Mouse (Mus musculus) embryonic facial prominence, embryonic 10.5 days (tissue): ENCODE measurements around the gene Det1. TPM values are rescaled to one million over a fixed set of nuclear protein-coding genes. Genes with fewer than 3 reads are reported as not detected.

ENCODE experiments used
- DNase-seq: peaks from one replicate; pipeline ENCODE4 v3.0.0-alpha.2; 2017; ENCODE audit warnings: low spot score
- H3K27ac ChIP-seq: fragments of 300-500 bp; sonication (generic); replicated peaks from 2 replicates; pipeline ENCODE4 v1.5.1; 2016; ENCODE audit warnings: mild to moderate bottlenecking
- H3K27me3 ChIP-seq: fragments of 300-500 bp; sonication (generic); replicated peaks from 2 replicates; pipeline ENCODE4 v1.6.1; 2016; ENCODE audit warnings: low read depth, mild to moderate bottlenecking; ENCODE audit not compliant: poor library complexity, severe bottlenecking
- H3K36me3 ChIP-seq: fragments of 300-500 bp; sonication (generic); replicated peaks from 2 replicates; pipeline ENCODE4 v1.6.1; 2016; ENCODE audit warnings: mild to moderate bottlenecking, moderate library complexity
- H3K4me1 ChIP-seq: fragments of 300-500 bp; sonication (generic); 2 replicates; pipeline ENCODE4 v1.6.1; 2016
- H3K4me3 ChIP-seq: fragments of 300-500 bp; sonication (generic); 2 replicates; pipeline ENCODE4 v1.5.1; 2016; ENCODE audit warnings: mild to moderate bottlenecking, moderate library complexity
- H3K9me3 ChIP-seq: fragments of 300-500 bp; sonication (generic); 2 replicates; pipeline ENCODE4 v1.6.1; 2016; ENCODE audit warnings: mild to moderate bottlenecking
- WGBS: fragments of 180-500 bp; shearing (Covaris S2); methylation state at CpG from one replicate; pipeline ENCODE4 v1.1.7; 2016; 5-methylcytosine and 5-hydroxymethylcytosine counted together
- microRNA-seq: library from miRNA; unstranded; fragments of <30 nt; microRNA quantifications from one replicate; pipeline ENCODE4, GENCODE M21; 2017
- polyA plus RNA-seq: library from polyadenylated mRNA; unstranded; fragments of >200 nt; fragmentation: Nextera tagmentation; extraction: Ambion mirVana; gene quantifications from 2 replicates; pipeline ENCODE4 v1.2.1, GENCODE M21; 2016

Gene Det1
- polyA plus RNA-seq, 1 experiment from 2014 or later = 23.0 TPM

DNA sequence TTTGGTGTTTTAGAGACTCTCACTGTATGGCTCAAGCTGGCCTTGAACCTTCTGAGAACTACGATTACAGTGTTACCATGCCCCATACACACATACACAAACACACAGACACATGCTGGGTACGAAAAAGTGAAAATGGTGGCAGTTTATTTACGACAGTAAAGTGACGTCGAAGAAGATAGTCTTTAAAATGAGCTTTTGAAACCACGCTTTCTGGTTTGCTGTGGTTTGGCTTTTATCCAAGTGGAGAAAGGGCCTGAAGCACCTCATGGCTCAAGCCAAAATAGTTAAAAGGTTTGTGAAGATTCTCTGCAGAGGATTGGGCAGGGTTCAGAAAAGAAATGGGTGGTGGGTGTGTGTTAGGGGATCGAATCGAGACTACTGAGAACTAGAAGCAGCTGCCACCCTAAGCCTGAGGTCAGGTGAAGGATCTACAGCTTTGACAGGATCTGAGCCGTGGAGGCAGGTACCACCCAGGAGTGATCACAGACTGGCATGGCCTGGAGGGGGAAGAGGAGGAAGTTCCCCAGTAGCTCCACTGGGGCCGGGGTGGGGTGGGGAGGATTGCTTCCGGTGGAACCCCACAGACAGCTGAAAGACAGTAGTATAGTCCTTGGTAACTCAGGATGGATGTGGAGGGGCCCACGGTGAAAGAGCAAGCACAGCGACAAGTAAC is 53.0 kb downstream of the Det1 start:
- 91% methylated on average over 13 of the region's 13 CpGs for WGBS
- Histone ChIP-seq H3K27ac (no peak overlapping the region), H3K4me1 (0 out of 2 replicates have a peak, but pooled peaks cover 2% of the 10 kb centered on the region), H3K4me3 (no peak overlapping the region), H3K36me3 (peaks cover 47% of the 10 kb centered on the region), H3K27me3 (no peaks in the 10 kb centered on the region), H3K9me3 (no peaks in the 10 kb centered on the region)
- DNase-seq = no peak

- no peaks in the 10 kb centered on the region for H3K4me1 ChIP-seq
- H3K4me3 ChIP-seq = no peak overlapping the region
- DNase-seq = peak; percentile 47
- H3K27ac ChIP-seq = no peak overlapping the region
- 86% methylated on average over 15 of the region's 15 CpGs for WGBS
- no peaks in the 10 kb centered on the region for H3K9me3 ChIP-seq
- no peaks in the 10 kb centered on the region for H3K27me3 ChIP-seq
- H3K36me3 ChIP-seq = peaks cover 66% of the 10 kb centered on the region
Measured at GRCm38 (mm10) chr7:78791359-78792222, 55.5 kb downstream of the Det1 start.

- 92% methylated on average over 12 of the region's 12 CpGs for WGBS
- no peaks in the 10 kb centered on the region for H3K27me3 ChIP-seq
- no peak for DNase-seq
- peaks cover 8% of the 10 kb centered on the region for H3K4me1 ChIP-seq
- peaks cover 80% of the 10 kb centered on the region for H3K36me3 ChIP-seq
- no peak overlapping the region for H3K4me3 ChIP-seq
- H3K27ac ChIP-seq = no peak overlapping the region
- no peaks in the 10 kb centered on the region for H3K9me3 ChIP-seq
Measured at GRCm38 (mm10) chr7:78787793-78788380, 59.2 kb downstream of the Det1 start.

- H3K9me3 ChIP-seq = no peaks in the 10 kb centered on the region
Measured at GRCm38 (mm10) chr7:78785906-78786305, 61.2 kb downstream of the Det1 start.

GRCm38 (mm10) chr7:78782639-78783581 is 64.2 kb downstream of the Det1 start, which contains the start of the genes Mrps11 and Mrpl46:
TSS of gene Mrps11 (plus strand) at chr7:78783119.
TSS of gene Mrpl46 (minus strand) at chr7:78783531.
- WGBS = under 1% methylated on average over 44 of the region's 44 CpGs
- H3K36me3 ChIP-seq = peaks cover 61% of the 10 kb centered on the region
- peak; percentile 90 for DNase-seq

More at GRCm38 (mm10) chr7:78785906-78786305, 61.2 kb downstream of the Det1 start:
- no peak for DNase-seq
- Histone ChIP-seq H3K36me3 (peaks cover 62% of the 10 kb centered on the region), H3K27me3 (no peaks in the 10 kb centered on the region), H3K4me1 (peaks cover 16% of the 10 kb centered on the region), H3K27ac (no peak overlapping the region), H3K4me3 (no peak overlapping the region)
- WGBS = 87% methylated on average over 5 of the region's 5 CpGs

DNA sequence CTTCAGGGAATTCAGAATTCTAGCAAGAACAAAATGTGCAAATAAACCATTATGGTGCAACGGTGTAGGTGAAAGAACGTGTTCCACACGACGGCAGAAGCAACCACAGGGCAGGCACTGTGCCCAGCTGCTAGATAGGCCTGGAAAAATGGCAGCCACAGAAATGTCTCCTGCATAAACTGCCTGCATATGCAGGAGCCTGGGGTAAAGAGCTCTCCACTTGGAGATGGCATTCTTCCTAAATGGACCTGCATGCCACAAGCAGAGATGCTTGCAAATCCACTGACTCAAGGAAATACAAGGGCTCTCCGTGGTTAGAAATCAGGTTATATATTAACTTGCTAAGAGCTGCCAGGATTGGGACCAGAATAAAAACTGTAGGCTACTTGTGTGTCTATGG is 68.3 kb downstream of the Det1 start:
- Histone ChIP-seq H3K27me3 (no peaks in the 10 kb centered on the region), H3K36me3 (peaks cover 71% of the 10 kb centered on the region), H3K9me3 (no peaks in the 10 kb centered on the region), H3K4me1 (peaks cover 11% of the 10 kb centered on the region), H3K4me3 (no peak overlapping the region), H3K27ac (no peak overlapping the region)
- WGBS = 94% methylated on average over 5 of the region's 5 CpGs
- DNase-seq = no peak

More at GRCm38 (mm10) chr7:78782639-78783581, 64.2 kb downstream of the Det1 start, which contains the start of the genes Mrps11 and Mrpl46:
- H3K4me1 ChIP-seq = peaks cover 16% of the 10 kb centered on the region
- H3K27ac ChIP-seq = peak within 1 kb of the TSS; percentile 96
- H3K9me3 ChIP-seq = no peaks in the 10 kb centered on the region
- H3K4me3 ChIP-seq = peak within 1 kb of the TSS; percentile 97
- no peaks in the 10 kb centered on the region for H3K27me3 ChIP-seq

Small RNA genes within 50 kb of the gene (microRNA-seq; reads per million reads assigned to microRNA genes)
- gene Mir7-2 = 37.2 reads per million, percentile 38 among the genes with 10 or more reads in this experiment

Other genes with a start within 250 kb of the Det1 start
- 1.8 and 1.9 TPM in 2 replicates for gene Ntrk3, start 109.3 kb downstream of the Det1 start, polyA plus RNA-seq
- gene Mrps11, start 64.1 kb downstream of the Det1 start, polyA plus RNA-seq = 89.5 and 93.4 TPM in 2 replicates
- gene Mrpl46, start 63.7 kb downstream of the Det1 start, polyA plus RNA-seq = 80.8 and 86.5 TPM in 2 replicates
- gene Aen, start 48.6 kb upstream of the Det1 start, polyA plus RNA-seq = 66.2 and 70.1 TPM in 2 replicates
- 0.40 and 0.55 TPM in 2 replicates for gene Isg20, start 66.2 kb upstream of the Det1 start, polyA plus RNA-seq
- 0.18 and 0.27 TPM in 2 replicates for gene Acan, start 206.2 kb upstream of the Det1 start, polyA plus RNA-seq